26 mouse cellular contexts compared by ENCODE assay signal in the genomic region with DNA sequence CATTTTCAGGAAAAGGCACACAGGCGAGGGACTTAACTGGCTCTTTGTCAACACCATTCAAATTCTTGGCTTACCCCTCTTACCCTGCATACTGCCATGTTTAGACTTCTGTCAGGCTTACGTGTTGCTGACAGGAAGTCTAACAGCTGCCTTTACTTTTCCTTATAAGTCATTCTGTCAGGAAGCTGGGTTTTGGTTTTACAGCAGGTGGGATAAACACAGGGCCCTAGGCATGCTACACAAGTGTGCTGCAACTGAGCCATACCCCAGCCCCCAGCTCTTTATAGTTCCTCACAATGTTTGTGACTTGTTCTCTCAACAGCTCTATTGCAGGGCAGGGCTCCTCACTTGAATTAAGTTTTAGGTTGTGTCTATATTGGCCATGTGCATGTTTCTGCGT. TPM values are rescaled to one million over a fixed set of nuclear protein-coding genes. Genes with fewer than 3 reads are reported as not detected.
"Had no signal": no experiment of that assay in that cellular context is flagged by ENCODE, and none has a peak within 500 bp of the region (broad histone marks: within the 10 kb centered on the region; RNA-seq: fewer than 3 reads in every experiment).

No protein-coding gene starts in this region.

- H3K9ac ChIP-seq: liver, embryonic 15.5 days; liver, postnatal 0 days; lung, embryonic 14.5 days; midbrain, embryonic 13.5 days; midbrain, embryonic 15.5 days; neural tube, embryonic 13.5 days; neural tube, embryonic 15.5 days had no signal

- H3K27ac ChIP-seq: liver, embryonic 15.5 days; macrophage; midbrain, embryonic 13.5 days; midbrain, embryonic 15.5 days; neural tube, embryonic 13.5 days; neural tube, embryonic 15.5 days had no signal

- H3K27me3 ChIP-seq: liver, embryonic 15.5 days; megakaryocyte, embryonic 14.5 days; midbrain, embryonic 13.5 days; midbrain, embryonic 15.5 days; neural tube, embryonic 13.5 days; neural tube, embryonic 15.5 days had no signal

- DNase-seq: liver, postnatal 0 days; lung, embryonic 14.5 days; lung, postnatal 14 days; lung, postnatal 36 days; retina, postnatal 1 day; right cerebral cortex, adult 18-20 months; right cerebral cortex, postnatal 25 days; right cerebral cortex, postnatal 4 days; spleen, adult 18-20 months; thymus, adult 18-20 months; thymus, postnatal 14 days; thymus, postnatal 36 days had no signal

- H3K9me3 ChIP-seq: liver, embryonic 15.5 days; megakaryocyte, embryonic 14.5 days; midbrain, embryonic 13.5 days; midbrain, embryonic 15.5 days; neural tube, embryonic 13.5 days; neural tube, embryonic 15.5 days had no signal

- H3K4me3 ChIP-seq: liver, embryonic 15.5 days; megakaryocyte, embryonic 14.5 days; midbrain, embryonic 13.5 days; midbrain, embryonic 15.5 days; neural tube, embryonic 13.5 days; neural tube, embryonic 15.5 days had no signal

- H3K4me2 ChIP-seq: liver, embryonic 15.5 days; lung, embryonic 14.5 days; midbrain, embryonic 13.5 days; midbrain, embryonic 15.5 days; neural tube, embryonic 13.5 days; neural tube, embryonic 15.5 days had no signal

- ATAC-seq: liver, postnatal 0 days; lung, postnatal 0 days; midbrain, embryonic 13.5 days; midbrain, embryonic 15.5 days had no signal

RNA-seq across cellular contexts. Expression of a gene that starts 57.6 kb away (rescaled TPM):
- polyA plus RNA-seq: liver, embryonic 15.5 days; liver, postnatal 0 days; lung, embryonic 14.5 days; lung, postnatal 0 days; macrophage; midbrain, embryonic 13.5 days; midbrain, embryonic 15.5 days; midbrain, postnatal 0 days; neural tube, embryonic 11.5 days; neural tube, embryonic 13.5 days; neural tube, embryonic 15.5 days; small intestine, adult 2 months; stomach, embryonic 14.5 days; stomach, embryonic 16.5 days; thymus, postnatal 0 days had no signal
